Mouse (Mus musculus) brain, embryonic 14.5 days (tissue): Measurements from ENCODE around the gene Brwd1.

Experiments
- CTCF ChIP-seq: fragments of 200-500 bp; IDR thresholded peaks from 2 replicates; pipeline ENCODE4 v1.5.1; 2012; ENCODE audit warnings: inconsistent platforms, mild to moderate bottlenecking, moderate library complexity, borderline replicate concordance; ENCODE audit not compliant: insufficient read depth, insufficient read length; ENCODE audit errors: extremely low read depth
- POLR2A ChIP-seq: fragments of 200-500 bp; IDR thresholded peaks from 2 replicates; pipeline ENCODE4 v1.6.1; 2012; ENCODE audit warnings: mild to moderate bottlenecking, inconsistent platforms, borderline replicate concordance; ENCODE audit not compliant: poor library complexity, insufficient read depth, insufficient read length, severe bottlenecking; ENCODE audit errors: extremely low read depth

GRCm38 (mm10) chr16:95951471-95951870 is 130.9 kb downstream of the Brwd1 start:
- TF ChIP-seq CTCF (no peak), POLR2A (no peak)
